Mouse (Mus musculus): ENCODE measurements at regions not wholly inside any gene's neighbourhood (a gene's known extent, or its start where the extent isn't known, plus 50 kb on each side); places are given as distances from the start of the nearest gene placed in this dataset.

DNA sequence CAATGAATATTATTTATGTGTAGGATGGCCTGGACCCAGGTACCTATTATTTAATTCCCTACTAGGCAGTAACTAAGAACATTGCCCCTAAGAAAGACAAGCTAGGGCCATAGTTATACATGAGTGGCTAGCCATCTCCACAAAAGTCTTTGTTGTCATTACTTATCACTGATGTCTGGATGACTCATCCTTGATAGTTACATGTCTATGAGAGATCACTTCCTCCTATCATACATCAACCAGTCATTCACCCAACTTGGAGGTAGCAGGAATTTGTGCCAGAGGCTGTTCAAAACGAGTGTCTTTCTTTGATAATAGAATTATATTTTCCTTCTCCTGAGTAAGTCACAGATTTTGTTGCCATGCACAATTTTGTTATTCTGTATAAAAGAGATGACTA lies 190.7 kb upstream of the Tet2 start:
- no peaks in the 10 kb centered on the region for H3K27me3 ChIP-seq (ENCODE audit: control insufficient read depth, insufficient read depth, low read length)
- no peak for ATAC-seq (ENCODE audit: insufficient number of reproducible peaks, insufficient read depth, low FRiP score, low read depth)
- H3K4me1 ChIP-seq (ENCODE audit: control insufficient read depth in 2 of 2, insufficient read depth in 2 of 2, low read length in 2 of 2): peaks cover 0 to 2% of the 10 kb centered on the region in 2 experiments; a peak in 1 of 4 replicates
- H3K9ac ChIP-seq (ENCODE audit: low read length): no peak overlapping the region
- no peak overlapping the region for H3K4me2 ChIP-seq (ENCODE audit: low read length)
- H3K4me3 ChIP-seq (ENCODE audit: control insufficient read depth in 1 of 2, insufficient read depth in 1 of 2, low read depth in 1 of 2, low read length in 2 of 2): no peak overlapping the region
- no peak overlapping the region for H3K27ac ChIP-seq (replicated peaks in 1 of 2; ENCODE audit: control insufficient read depth in 1 of 2, insufficient read depth in 1 of 2, low read depth in 2 of 2, low read length in 2 of 2)
- no peaks in the 10 kb centered on the region for H3K9me3 ChIP-seq (ENCODE audit: control insufficient read depth, low read length)
- WGBS: 52% methylated on average over 1 of the region's 1 CpGs
- H3K36me3 ChIP-seq (ENCODE audit: control insufficient read depth, insufficient read depth, low read length): no peaks in the 10 kb centered on the region

DNA sequence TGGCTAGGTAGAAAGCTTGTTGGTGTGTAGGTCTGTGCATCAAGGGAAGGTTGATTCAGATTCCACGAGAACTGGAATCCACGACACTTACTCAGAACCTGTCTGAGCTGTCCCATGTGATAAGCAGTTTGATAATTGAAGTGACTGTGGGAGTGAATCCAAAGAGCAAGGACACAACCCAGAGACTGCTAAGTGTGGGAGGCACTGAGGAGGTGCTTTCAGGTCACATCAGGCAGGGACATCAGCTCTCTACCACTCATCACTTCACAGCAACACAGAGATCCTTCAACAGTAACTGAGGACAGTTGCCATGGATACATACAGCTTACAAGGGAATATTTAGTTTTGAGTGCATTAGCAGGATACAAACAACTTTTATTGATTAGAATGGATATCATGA lies 194.0 kb upstream of the Tet2 start:
- H3K4me3 ChIP-seq (ENCODE audit: control insufficient read depth in 1 of 2, insufficient read depth in 1 of 2, low read depth in 1 of 2, low read length in 2 of 2): no peak overlapping the region
- H3K4me2 ChIP-seq (ENCODE audit: low read length): no peak overlapping the region
- no peaks in the 10 kb centered on the region for H3K9me3 ChIP-seq (ENCODE audit: control insufficient read depth, low read length)
- H3K36me3 ChIP-seq (ENCODE audit: control insufficient read depth, insufficient read depth, low read length): no peaks in the 10 kb centered on the region
- 29% methylated on average over 2 of the region's 2 CpGs for WGBS
- H3K4me1 ChIP-seq (ENCODE audit: control insufficient read depth in 2 of 2, insufficient read depth in 2 of 2, low read length in 2 of 2): peaks cover 0 to 2% of the 10 kb centered on the region in 2 experiments; a peak in 1 of 4 replicates
- no peak overlapping the region for H3K9ac ChIP-seq (ENCODE audit: low read length)
- no peak for ATAC-seq (ENCODE audit: insufficient number of reproducible peaks, insufficient read depth, low FRiP score, low read depth)
- H3K27ac ChIP-seq (replicated peaks in 1 of 2; ENCODE audit: control insufficient read depth in 1 of 2, insufficient read depth in 1 of 2, low read depth in 2 of 2, low read length in 2 of 2): no peak overlapping the region
- no peaks in the 10 kb centered on the region for H3K27me3 ChIP-seq (ENCODE audit: control insufficient read depth, insufficient read depth, low read length)

- no peak overlapping the region for H3K27ac ChIP-seq (replicated peaks in 1 of 2; ENCODE audit: control insufficient read depth in 1 of 2, insufficient read depth in 1 of 2, low read depth in 2 of 2, low read length in 2 of 2)
- ATAC-seq (ENCODE audit: insufficient number of reproducible peaks, insufficient read depth, low FRiP score, low read depth): no peak
- no peak overlapping the region for H3K4me2 ChIP-seq (ENCODE audit: low read length)
Measured at GRCm38 (mm10) chr3:133744552-133745118, 199.7 kb upstream of the Tet2 start.

DNA sequence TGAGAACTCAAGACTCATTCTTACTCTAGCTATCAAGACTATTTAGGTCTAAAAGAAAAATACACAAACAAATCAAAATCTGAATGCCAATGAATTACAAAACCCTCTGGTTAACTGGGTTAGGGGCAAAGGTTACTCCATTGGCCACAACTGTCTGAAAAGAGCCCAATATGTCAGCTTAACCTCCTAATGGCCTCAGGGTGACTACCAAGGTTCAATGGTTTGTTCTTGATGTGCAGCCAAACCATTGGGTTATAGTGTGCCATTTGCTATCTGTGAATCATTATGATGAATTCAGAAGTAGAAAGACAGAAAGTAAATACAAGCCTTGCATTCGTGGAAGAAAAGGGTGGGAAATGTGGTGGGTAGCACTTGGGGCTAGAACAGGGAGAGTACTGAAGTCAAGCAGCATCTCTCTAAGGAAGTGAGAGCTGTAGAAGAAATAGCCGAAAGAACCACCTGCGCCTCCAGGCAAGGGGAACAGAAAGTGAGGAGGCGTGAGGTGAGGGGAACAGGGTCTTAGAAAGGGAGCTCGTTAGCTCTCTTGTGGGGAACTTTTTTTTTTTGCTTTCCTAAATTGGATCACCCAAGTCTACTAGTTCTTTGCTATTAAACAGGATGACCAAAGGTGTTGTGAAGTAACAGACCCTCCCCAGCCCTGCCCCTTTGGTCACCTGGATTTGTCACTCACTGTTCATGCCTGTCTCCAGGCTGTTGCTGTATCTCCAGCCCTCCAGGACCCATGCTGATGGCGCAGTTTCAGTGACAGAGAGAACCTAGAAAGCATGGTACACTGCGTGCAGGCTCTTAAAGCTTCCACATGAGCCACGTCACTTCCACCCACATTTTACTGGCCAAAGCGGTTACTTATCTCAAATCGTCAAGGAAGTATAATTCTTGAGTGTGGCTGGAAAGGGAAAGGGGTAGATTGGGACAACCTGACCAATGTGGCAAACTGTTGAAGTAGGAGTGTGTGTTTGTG lies 204.1 kb upstream of the Tet2 start:
- ATAC-seq (ENCODE audit: insufficient number of reproducible peaks, insufficient read depth, low FRiP score, low read depth): no peak
- H3K9me3 ChIP-seq (ENCODE audit: control insufficient read depth, low read length): no peaks in the 10 kb centered on the region
- no peaks in the 10 kb centered on the region for H3K27me3 ChIP-seq (ENCODE audit: control insufficient read depth, insufficient read depth, low read length)
- H3K36me3 ChIP-seq (ENCODE audit: control insufficient read depth, insufficient read depth, low read length): no peaks in the 10 kb centered on the region
- no peak overlapping the region for H3K4me2 ChIP-seq (ENCODE audit: low read length)
- WGBS: 85% methylated on average over 10 of the region's 10 CpGs
- no peak overlapping the region for H3K27ac ChIP-seq (replicated peaks in 1 of 2; ENCODE audit: control insufficient read depth in 1 of 2, insufficient read depth in 1 of 2, low read depth in 2 of 2, low read length in 2 of 2)
- no peak overlapping the region for H3K9ac ChIP-seq (ENCODE audit: low read length)
- H3K4me3 ChIP-seq (ENCODE audit: control insufficient read depth in 1 of 2, insufficient read depth in 1 of 2, low read depth in 1 of 2, low read length in 2 of 2): no peak overlapping the region
- H3K4me1 ChIP-seq (ENCODE audit: control insufficient read depth in 2 of 2, insufficient read depth in 2 of 2, low read length in 2 of 2): peaks cover 0 to under 1% of the 10 kb centered on the region in 2 experiments; a peak in 1 of 4 replicates

More at GRCm38 (mm10) chr3:133744552-133745118, 199.7 kb upstream of the Tet2 start:
- Histone ChIP-seq H3K36me3 (ENCODE audit: control insufficient read depth, insufficient read depth, low read length) (no peaks in the 10 kb centered on the region), H3K9ac (ENCODE audit: low read length) (no peak overlapping the region), H3K4me1 (ENCODE audit: control insufficient read depth in 2 of 2, insufficient read depth in 2 of 2, low read length in 2 of 2) (no peaks in the 10 kb centered on the region), H3K27me3 (ENCODE audit: control insufficient read depth, insufficient read depth, low read length) (no peaks in the 10 kb centered on the region), H3K4me3 (ENCODE audit: control insufficient read depth in 1 of 2, insufficient read depth in 1 of 2, low read depth in 1 of 2, low read length in 2 of 2) (no peak overlapping the region), H3K9me3 (ENCODE audit: control insufficient read depth, low read length) (no peaks in the 10 kb centered on the region)
- 65% methylated on average over 4 of the region's 4 CpGs for WGBS

DNA sequence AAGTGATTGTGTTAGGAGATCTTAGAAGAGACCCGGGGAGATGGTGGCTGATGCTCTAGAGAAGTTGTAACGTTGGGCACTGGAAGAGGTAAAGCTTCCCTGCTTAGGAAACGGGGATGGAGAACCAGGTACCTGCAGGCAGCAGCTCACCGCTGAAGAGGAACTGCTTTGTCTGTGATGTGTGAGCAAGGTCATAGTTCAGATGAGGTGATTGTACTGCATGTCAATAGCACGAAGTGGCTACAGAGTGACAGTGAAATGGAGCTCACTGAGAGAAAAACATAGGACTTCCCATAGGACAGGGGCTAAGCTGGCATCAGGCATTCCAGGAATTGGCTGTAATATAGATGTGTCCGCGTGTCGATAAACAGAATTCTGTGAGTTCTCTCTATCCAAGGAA lies 205.1 kb upstream of the Tet2 start:
- Histone ChIP-seq H3K27ac (replicated peaks in 1 of 2; ENCODE audit: control insufficient read depth in 1 of 2, insufficient read depth in 1 of 2, low read depth in 2 of 2, low read length in 2 of 2) (no peak overlapping the region), H3K4me3 (ENCODE audit: control insufficient read depth in 1 of 2, insufficient read depth in 1 of 2, low read depth in 1 of 2, low read length in 2 of 2) (no peak overlapping the region), H3K27me3 (ENCODE audit: control insufficient read depth, insufficient read depth, low read length) (no peaks in the 10 kb centered on the region), H3K4me2 (ENCODE audit: low read length) (no peak overlapping the region), H3K4me1 (ENCODE audit: control insufficient read depth in 2 of 2, insufficient read depth in 2 of 2, low read length in 2 of 2) (peaks cover 7 to 11% of the 10 kb centered on the region in 2 experiments), H3K36me3 (ENCODE audit: control insufficient read depth, insufficient read depth, low read length) (no peaks in the 10 kb centered on the region), H3K9me3 (ENCODE audit: control insufficient read depth, low read length) (no peaks in the 10 kb centered on the region), H3K9ac (ENCODE audit: low read length) (no peak overlapping the region)
- ATAC-seq (ENCODE audit: insufficient number of reproducible peaks, insufficient read depth, low FRiP score, low read depth): no peak
- whole genome bisulfite sequencing: 81% methylated on average over 8 of the region's 8 CpGs

DNA sequence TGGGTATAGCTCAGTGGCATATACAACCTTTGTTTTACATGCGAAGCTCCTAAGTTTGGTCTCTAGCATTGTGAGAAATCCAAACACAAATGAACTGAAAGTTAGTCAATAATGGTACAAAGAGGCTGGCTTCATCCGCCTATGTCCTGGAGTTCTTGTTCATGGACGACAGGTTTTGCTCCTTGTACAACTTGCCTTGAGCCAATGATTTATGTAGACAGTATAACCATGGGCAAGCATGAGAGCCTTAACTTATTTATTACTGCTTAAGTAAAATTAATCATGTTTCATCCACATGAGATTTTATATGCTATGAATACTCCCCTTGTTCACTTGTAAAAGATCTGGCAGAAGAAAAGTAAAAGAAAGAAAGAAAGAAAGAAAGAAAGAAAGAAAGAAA lies 205.7 kb upstream of the Tet2 start:
- Histone ChIP-seq H3K4me3 (ENCODE audit: control insufficient read depth in 1 of 2, insufficient read depth in 1 of 2, low read depth in 1 of 2, low read length in 2 of 2) (no peak overlapping the region), H3K36me3 (ENCODE audit: control insufficient read depth, insufficient read depth, low read length) (no peaks in the 10 kb centered on the region), H3K9me3 (ENCODE audit: control insufficient read depth, low read length) (no peaks in the 10 kb centered on the region), H3K27ac (replicated peaks in 1 of 2; ENCODE audit: control insufficient read depth in 1 of 2, insufficient read depth in 1 of 2, low read depth in 2 of 2, low read length in 2 of 2) (no peak overlapping the region), H3K4me2 (ENCODE audit: low read length) (no peak overlapping the region), H3K27me3 (ENCODE audit: control insufficient read depth, insufficient read depth, low read length) (no peaks in the 10 kb centered on the region), H3K4me1 (ENCODE audit: control insufficient read depth in 2 of 2, insufficient read depth in 2 of 2, low read length in 2 of 2) (peaks cover 8 to 12% of the 10 kb centered on the region in 2 experiments), H3K9ac (ENCODE audit: low read length) (no peak overlapping the region)
- ATAC-seq (ENCODE audit: insufficient number of reproducible peaks, insufficient read depth, low FRiP score, low read depth): no peak
- WGBS: 87% methylated on average over 3 of the region's 3 CpGs

- no peak overlapping the region for H3K4me3 ChIP-seq (ENCODE audit: control insufficient read depth in 1 of 2, insufficient read depth in 1 of 2, low read depth in 1 of 2, low read length in 2 of 2)
- 24% methylated on average over 3 of the region's 3 CpGs for WGBS
- H3K4me1 ChIP-seq (ENCODE audit: control insufficient read depth in 2 of 2, insufficient read depth in 2 of 2, low read length in 2 of 2): peaks cover 8 to 12% of the 10 kb centered on the region in 2 experiments
- no peaks in the 10 kb centered on the region for H3K9me3 ChIP-seq (ENCODE audit: control insufficient read depth, low read length)
- no peaks in the 10 kb centered on the region for H3K27me3 ChIP-seq (ENCODE audit: control insufficient read depth, insufficient read depth, low read length)
- peak overlapping the region; percentile 31 for H3K4me2 ChIP-seq (ENCODE audit: low read length)
- ATAC-seq (ENCODE audit: insufficient number of reproducible peaks, insufficient read depth, low FRiP score, low read depth): no peak
- H3K9ac ChIP-seq (ENCODE audit: low read length): no peak overlapping the region
- H3K36me3 ChIP-seq (ENCODE audit: control insufficient read depth, insufficient read depth, low read length): no peaks in the 10 kb centered on the region
- H3K27ac ChIP-seq (replicated peaks in 1 of 2; ENCODE audit: control insufficient read depth in 1 of 2, insufficient read depth in 1 of 2, low read depth in 2 of 2, low read length in 2 of 2): no peak overlapping the region
Measured at GRCm38 (mm10) chr3:133751011-133751410, 206.1 kb upstream of the Tet2 start.
